Mouse (Mus musculus): ENCODE results near the gene Haus2.
A peak's percentile ranks its signal among the peaks of the same experiment; 100 is the strongest.
"Not testable (repeated sequence)": the region's sequence is repeated elsewhere in the genome, so short reads cannot be mapped to it uniquely, and the experiment has no call there.

Haus2 gene

DNA sequence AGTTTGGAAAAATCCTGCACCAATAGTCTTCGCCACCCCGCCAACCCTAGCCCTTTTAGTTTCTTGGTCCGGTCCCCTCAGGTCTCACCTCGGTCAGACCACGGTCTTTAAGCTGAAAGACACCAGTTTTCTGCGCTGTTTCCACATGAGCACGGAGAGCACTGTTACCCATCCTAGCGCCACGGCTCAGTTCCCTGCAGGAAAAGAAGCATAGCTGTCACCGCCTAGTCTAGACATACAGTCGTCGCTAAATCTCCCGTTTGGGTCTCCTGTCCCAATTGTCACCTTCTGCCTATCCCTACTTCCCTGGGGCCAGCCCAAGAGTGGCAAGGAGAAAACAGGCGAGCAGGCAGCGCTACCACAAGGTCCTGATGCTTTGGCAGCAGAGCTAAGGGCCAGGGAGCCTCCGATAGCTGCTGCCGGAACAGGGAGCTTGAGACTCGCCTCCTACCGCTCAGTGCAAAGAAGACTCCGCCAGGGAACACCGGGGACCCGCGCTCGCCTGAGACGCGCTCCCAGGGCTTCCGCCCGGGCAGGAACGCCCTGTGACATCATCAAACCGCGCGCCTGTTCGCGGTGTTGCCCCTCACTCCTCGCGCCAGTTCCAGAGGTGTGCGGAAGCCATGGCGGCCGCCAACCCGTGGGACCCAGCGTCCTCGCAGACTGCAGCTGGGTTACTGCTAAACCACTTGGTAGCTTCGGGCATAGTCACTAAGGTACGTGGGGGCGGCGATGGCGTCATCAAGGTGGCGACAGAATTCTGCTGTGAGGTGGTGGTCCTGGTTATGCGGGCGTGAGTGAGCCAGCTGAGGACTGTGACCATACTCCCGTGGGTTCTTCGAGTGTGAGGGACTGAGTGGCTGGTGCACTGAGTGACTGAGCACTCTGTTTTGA, at the start of gene Haus2, which contains the start of gene Lrrc57:
Haus2 (plus strand) TSS at position 554 of the 894 bp plus-strand sequence.
Lrrc57 (minus strand) TSS at position 691 of the 894 bp plus-strand sequence.
- peak; percentile 77 to 87 for DNase-seq

- DNase-seq: no peak
Observed at GRCm38 (mm10) chr2:120561524-120561923, 47.7 kb upstream of the Haus2 start.

DNA sequence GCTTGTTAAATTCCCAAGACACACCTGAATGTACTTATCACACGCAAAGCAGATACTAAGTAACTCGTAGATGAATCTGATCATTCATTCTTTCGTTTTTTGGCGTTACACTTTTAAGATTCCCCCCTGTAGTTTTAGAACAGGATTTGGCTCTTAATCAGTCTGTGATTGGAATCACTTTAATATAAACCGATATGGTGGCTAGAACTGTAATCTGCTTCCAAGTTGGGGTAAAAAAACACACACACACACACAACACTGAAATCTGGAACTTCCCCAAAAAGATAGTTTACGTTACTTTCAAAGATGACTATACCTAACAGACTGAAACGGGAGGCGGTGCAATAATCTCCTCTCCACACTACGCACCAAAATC, 46.3 kb upstream of the Haus2 start:
- no peak for DNase-seq

- DNase-seq: peak; percentile 90 to 91
Observed at GRCm38 (mm10) chr2:120563235-120563990, 45.8 kb upstream of the Haus2 start, which contains the start of gene Zfp106. Gene Zfp106 (minus strand): TSS chr2:120563843.

DNA sequence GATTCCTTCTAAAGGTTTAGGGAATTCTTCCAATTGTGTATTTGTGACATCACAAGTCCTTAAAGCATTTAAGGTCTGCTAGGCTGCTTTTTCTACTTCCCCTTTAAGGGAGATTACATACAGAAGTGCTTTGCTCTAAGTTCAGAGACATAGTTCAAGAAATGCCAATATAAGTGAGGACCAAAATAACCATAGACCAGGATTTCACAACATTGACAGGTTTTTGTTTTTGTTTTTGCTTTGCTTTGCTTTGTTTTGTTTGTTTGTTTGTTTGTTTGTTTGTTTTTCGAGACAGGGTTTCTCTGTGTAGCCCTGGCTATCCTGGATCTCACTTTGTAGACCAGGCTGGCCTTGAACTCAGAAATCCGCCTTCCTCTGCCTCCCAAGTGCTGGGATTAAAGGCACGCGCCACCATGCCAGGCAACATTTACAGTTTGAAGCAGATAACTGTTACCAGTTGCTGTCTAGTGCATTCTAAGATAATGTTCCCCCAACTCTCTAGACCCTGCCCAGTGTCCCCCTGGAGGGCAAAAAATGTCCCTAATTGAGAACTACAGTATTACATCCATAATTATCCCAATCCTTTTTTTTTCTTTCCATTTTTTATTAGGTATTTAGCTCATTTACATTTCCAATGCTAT, 44.5 kb upstream of the Haus2 start:
- DNase-seq: not testable (repeated sequence)

DNA sequence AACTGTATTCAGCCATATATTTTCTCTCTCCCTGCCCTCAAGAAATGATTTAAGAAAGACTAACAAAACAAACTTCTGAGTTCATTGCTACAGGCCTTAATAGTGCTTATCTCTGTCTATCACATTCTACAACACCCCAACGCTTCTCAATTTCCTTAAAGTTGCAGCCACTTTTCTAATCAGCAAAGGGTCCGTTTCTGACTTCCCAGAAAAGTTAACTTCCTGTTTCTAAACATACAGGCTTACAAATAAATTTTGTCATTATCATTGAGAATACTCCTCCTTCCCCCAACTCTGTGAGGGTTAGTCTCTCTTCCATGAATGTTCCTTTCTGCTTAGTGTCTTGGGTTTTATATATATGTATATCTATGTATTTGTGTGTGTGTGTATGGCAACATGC, 43.8 kb upstream of the Haus2 start:
- DNase-seq: no peak

DNA sequence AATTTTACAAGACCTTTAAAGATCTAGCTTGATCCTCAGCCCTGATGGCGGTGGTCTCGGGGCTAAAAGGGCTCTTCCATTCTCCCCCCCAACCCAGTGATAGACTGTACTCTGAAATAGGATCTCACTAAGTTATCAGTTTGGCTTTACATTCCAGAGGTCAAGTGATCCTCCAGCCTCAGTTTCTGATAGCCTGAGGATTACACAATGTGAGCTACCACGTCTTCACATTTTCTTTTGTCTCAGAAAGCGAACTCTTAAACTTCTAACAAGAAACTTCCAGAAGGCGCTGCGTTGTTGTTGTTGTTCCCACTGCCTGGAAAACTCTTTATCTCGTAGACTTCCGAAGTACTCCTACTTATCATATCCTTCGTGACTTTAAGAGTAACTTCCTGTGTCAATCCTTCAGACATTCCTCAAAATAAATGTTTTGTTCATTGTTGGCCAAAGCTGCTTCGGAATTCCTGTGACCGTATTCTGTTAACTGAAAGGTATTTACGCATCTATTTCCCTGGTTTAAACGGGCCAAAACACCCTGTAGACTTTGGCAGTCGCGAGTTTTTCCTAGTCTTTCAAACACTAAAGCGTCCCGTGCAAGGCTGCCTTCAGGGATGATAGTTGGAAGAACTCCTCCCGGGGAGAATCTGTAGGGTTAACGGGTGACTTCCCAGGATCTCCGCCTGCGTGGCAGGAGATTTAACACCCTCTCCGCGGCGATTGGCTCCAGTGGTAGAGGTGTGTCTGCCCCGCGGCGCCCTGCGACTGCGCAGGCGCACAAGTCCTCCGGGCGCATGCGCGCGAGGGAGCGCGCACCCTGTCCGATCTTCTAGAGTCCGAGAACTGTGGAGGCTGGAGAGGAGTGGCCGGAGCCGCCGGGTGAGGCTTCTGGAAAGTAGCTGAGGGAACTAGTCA, 42.0 kb upstream of the Haus2 start, which contains the start of gene Snap23:
Snap23 (plus strand) TSS at position 786 of the 912 bp plus-strand sequence.
- peak; percentile 97 to 98 for DNase-seq

DNA sequence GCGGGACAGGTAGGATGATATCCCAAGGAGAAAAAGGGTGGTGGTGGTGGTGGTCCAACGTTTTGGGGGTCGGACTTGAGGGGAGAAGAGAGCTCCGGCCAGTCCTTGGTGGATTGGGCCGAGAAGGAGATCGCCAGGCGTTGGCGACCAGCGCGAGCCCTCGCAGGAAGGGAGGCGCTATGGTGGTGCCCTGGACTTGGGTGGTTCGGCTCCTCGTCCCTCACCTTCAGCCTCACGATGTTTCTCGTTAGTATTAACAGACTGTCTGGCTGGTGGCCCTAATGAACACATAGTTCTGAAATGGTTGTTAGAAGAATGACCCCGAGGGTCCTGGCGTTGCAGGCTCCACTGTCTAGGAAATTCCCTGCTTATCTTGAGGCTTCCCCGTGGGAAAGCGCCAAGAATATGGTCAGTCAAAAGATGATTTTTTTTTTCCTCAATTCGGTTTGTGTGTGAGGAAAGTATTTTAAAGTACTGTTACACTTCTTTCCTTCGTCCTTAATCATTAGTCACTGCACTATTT, 41.3 kb upstream of the Haus2 start:
- no peak for DNase-seq

- DNase-seq: peak; percentile 68 to 73
Observed at GRCm38 (mm10) chr2:120571081-120571480, 38.1 kb upstream of the Haus2 start.

DNA sequence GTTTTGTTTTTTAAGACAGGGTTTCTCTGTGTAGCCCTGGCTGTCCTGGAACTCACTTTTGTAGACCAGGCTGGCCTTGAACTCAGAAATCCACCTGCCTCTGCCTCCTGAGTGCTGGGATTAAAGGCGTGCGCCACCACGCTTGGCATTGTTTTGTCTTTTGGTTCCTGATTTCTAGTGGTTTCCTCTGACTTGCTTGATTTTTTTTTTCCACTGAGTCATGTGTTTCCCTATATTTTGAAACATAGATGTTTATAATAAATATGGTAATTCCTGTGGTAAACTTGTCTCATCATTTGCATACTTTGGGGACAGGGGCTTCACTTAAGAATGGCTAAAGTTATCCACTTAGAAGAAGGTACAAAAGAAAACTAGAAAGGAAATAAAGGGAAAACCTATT, 37.0 kb upstream of the Haus2 start:
- DNase-seq: not testable (repeated sequence)

- no peak for DNase-seq
Observed at GRCm38 (mm10) chr2:120575121-120575520, 34.1 kb upstream of the Haus2 start.

DNA sequence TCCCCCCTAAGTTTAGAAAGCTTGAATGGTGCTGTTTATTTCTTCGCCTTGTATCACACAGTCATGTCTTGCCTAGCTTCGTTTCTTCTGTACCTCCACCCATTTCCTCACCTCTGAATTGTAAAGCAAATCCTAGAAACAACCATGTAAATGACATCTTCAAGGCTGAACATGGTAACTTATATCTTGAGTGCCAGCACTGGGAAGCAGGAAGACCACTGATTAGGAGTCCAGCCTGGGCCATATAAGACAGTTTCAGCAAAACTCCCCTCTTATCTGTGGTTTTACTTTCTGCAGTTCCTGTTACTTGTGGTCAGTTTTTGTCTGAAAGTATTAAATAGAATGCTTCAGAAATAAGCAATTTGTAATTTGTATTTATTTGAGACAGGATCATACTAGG, 33.2 kb upstream of the Haus2 start:
- DNase-seq: no peak

GRCm38 (mm10) chr2:120577799-120578198, 31.4 kb upstream of the Haus2 start:
- DNase-seq: no peak

DNA sequence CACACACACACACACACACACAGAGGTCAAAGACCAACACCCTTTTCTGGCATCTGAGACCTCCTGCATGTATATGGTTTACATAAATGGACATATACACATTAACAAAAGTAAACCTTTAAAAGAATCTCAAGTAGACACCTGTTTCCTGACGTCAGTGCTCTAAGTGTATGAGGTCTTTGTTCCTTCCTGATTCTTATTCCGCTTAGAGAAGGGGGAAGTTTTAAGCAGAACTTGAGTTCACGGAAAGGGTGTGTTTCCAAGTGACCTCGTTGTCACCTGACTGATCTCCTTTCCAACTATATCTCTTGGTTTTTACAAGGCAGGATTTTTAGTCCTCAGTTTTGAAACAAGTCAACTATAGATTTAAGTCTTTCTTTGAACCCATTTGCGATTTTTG, 30.9 kb upstream of the Haus2 start:
- DNase-seq: no peak

DNA sequence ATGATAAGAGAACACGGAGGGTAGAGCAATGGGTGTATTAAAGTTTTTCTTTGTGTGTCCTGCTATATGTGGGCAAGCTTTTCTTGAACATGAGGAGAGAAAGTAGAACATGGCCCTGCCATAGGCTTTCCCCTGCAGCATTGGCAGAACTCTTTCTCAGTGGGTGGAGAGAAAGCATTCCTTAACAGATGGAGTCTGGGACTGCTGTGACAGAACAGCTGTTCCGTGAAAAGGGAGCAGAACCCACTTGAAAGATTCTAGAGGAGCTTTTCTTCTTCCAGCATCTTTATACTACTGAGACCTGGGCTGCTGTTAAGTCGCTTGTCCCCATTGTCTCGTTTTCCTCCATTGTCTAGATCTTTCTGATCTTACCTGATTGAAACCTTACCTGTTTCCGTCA, 19.4 kb upstream of the Haus2 start:
- DNase-seq: no peak

- DNase-seq: peak in 1 of 2 experiments; percentile 23
Observed at GRCm38 (mm10) chr2:120592227-120592626, 17.0 kb upstream of the Haus2 start.

- no peak for DNase-seq
Observed at GRCm38 (mm10) chr2:120597734-120598133, 11.4 kb upstream of the Haus2 start.

GRCm38 (mm10) chr2:120599506-120599905, 9.7 kb upstream of the Haus2 start:
- no peak for DNase-seq

DNA sequence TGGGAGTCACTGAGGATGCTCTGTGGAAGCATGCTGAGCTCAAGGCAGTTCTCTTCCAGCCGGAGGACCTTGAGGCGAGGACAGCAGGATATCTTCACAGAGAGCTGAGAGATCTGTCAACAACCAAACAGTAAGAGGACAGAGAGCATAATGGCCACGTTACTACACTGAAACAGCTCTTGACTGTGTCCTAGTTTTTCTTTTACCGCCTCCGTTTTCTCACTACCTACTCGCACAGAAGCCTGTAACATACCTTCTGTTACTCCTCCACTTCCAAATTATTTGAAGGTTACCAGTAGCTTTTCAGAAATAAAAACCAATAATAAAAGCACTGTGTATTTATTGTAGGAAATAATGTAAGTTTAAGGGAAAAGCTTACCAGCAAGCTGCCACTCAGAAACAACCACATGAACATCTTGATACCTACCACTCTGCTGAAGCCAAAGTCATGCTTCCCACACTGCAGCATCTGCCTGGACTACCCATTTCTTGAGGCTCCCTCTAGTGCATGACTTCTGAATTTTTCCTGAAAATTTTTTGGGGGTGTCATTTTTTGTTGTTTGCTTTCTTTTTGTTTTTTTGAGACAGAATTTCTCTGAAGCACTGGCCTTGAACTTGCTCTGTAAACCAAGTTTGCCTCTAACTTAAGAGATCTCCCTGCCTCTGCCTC, 3.0 kb upstream of the Haus2 start:
- no peak for DNase-seq

DNA sequence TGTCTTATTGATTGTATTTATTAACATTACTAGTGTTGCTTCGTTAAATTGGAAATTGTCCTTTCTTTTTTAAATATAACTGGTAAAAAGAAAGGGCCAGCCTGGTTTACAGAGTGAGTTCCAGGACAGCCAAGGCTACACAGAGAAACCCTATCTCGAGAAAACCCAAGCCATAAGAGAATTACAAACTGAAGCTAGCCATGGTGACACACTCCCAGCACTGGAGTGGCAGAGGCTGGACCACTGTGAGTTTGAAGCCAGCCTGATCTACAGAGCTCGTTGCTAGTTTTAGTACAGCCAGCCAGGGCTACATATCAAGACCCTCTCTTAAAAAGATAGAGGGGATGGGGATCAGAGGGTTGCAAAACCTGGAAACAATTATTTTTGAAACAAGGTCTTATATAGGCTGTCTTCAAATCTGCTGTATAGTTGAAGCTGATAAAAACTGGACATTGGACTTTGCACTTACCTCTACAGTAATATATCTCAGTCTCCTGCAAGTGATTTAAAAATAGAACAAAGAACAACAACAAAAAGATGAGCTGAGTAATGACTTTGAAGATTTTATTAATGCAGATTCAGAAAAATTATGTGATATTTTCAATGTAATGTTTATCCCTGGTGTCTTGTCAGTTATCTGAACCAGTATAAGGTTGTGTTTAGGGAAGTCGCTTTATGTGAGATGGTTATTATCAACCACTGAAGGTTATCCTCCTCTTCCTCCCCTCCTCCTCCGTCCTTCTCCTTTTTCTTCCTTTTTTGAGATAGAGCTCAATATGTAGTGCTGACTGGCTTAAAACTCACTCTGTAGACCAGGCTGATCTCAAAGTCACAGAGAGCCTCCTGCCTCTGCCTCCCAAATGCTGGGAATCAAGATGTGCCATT, 7.3 kb downstream of the Haus2 start:
- no peak for DNase-seq
